Mouse (Mus musculus): ENCODE data around the gene Edem2. TPM values are rescaled to one million over a fixed set of nuclear protein-coding genes. Genes with fewer than 3 reads are reported as not detected.

The Edem2 gene
- polyA plus RNA-seq, 1 experiment from 2014 or later, result 33.7 TPM

GRCm38 (mm10) chr2:155696851-155697250 lies 32.4 kb downstream of the Edem2 start:
- 76% methylated on average over 7 of the region's 7 CpGs for WGBS
- no peak for ATAC-seq (ENCODE audit: insufficient number of reproducible peaks, low FRiP score, low TSS enrichment, low read depth)

GRCm38 (mm10) chr2:155696091-155696558 lies 33.1 kb downstream of the Edem2 start:
- no peaks in the 10 kb centered on the region for H3K36me3 ChIP-seq
- 20% methylated on average over 7 of the region's 7 CpGs for WGBS
- H3K9me3 ChIP-seq, result no peaks in the 10 kb centered on the region
- no peak overlapping the region for H3K4me3 ChIP-seq
- no peak overlapping the region for H3K27ac ChIP-seq
- H3K9ac ChIP-seq, result no peak overlapping the region
- H3K27me3 ChIP-seq, result no peaks in the 10 kb centered on the region
- H3K4me2 ChIP-seq, result no peak overlapping the region
- peaks cover 3% of the 10 kb centered on the region; the same call in 1 of the 2 replicates for H3K4me1 ChIP-seq
- ATAC-seq (ENCODE audit: insufficient number of reproducible peaks, low FRiP score, low TSS enrichment, low read depth), result no peak

More at GRCm38 (mm10) chr2:155696851-155697250, 32.4 kb downstream of the Edem2 start:
- Histone ChIP-seq H3K4me1 (no peaks in the 10 kb centered on the region), H3K9ac (no peak overlapping the region), H3K36me3 (peaks cover 4% of the 10 kb centered on the region; the same call in 1 of the 2 replicates), H3K4me3 (no peak overlapping the region), H3K4me2 (no peak overlapping the region), H3K27ac (no peak overlapping the region), H3K9me3 (no peaks in the 10 kb centered on the region), H3K27me3 (no peaks in the 10 kb centered on the region)

GRCm38 (mm10) chr2:155695316-155695715 lies 34.0 kb downstream of the Edem2 start:
- 62% methylated on average over 3 of the region's 3 CpGs for WGBS
- H3K27ac ChIP-seq, result no peak overlapping the region
- H3K36me3 ChIP-seq, result no peaks in the 10 kb centered on the region
- H3K4me2 ChIP-seq, result no peak overlapping the region
- peaks cover 11% of the 10 kb centered on the region for H3K4me1 ChIP-seq
- no peaks in the 10 kb centered on the region for H3K9me3 ChIP-seq
- no peak overlapping the region for H3K9ac ChIP-seq
- no peak overlapping the region for H3K4me3 ChIP-seq
- H3K27me3 ChIP-seq, result no peaks in the 10 kb centered on the region
- no peak for ATAC-seq (ENCODE audit: insufficient number of reproducible peaks, low FRiP score, low TSS enrichment, low read depth)

GRCm38 (mm10) chr2:155694564-155694963 lies 34.7 kb downstream of the Edem2 start:
- H3K36me3 ChIP-seq, result no peaks in the 10 kb centered on the region

GRCm38 (mm10) chr2:155693136-155693535 lies 36.1 kb downstream of the Edem2 start:
- H3K9ac ChIP-seq, result no peak overlapping the region
- H3K9me3 ChIP-seq, result no peaks in the 10 kb centered on the region
- no peak overlapping the region for H3K27ac ChIP-seq
- H3K4me1 ChIP-seq, result peaks cover 18% of the 10 kb centered on the region
- 73% methylated on average over 4 of the region's 4 CpGs for WGBS
- H3K4me3 ChIP-seq, result no peak overlapping the region
- no peak overlapping the region for H3K4me2 ChIP-seq
- ATAC-seq (ENCODE audit: insufficient number of reproducible peaks, low FRiP score, low TSS enrichment, low read depth), result no peak
- no peaks in the 10 kb centered on the region for H3K36me3 ChIP-seq
- no peaks in the 10 kb centered on the region for H3K27me3 ChIP-seq

More at GRCm38 (mm10) chr2:155694564-155694963, 34.7 kb downstream of the Edem2 start:
- ATAC-seq (ENCODE audit: insufficient number of reproducible peaks, low FRiP score, low TSS enrichment, low read depth), result no peak
- Histone ChIP-seq H3K9me3 (no peaks in the 10 kb centered on the region), H3K4me3 (no peak overlapping the region), H3K4me1 (peaks cover 13% of the 10 kb centered on the region), H3K4me2 (no peak overlapping the region), H3K9ac (no peak overlapping the region), H3K27ac (no peak overlapping the region), H3K27me3 (no peaks in the 10 kb centered on the region)
- WGBS, result 75% methylated on average over 2 of the region's 2 CpGs

- no peaks in the 10 kb centered on the region for H3K36me3 ChIP-seq
- H3K4me3 ChIP-seq, result peak within 1 kb of the TSS; percentile 98
- under 1% methylated on average over 66 of the region's 72 CpGs for WGBS
- H3K27me3 ChIP-seq, result no peaks in the 10 kb centered on the region
- peak; percentile 97 for ATAC-seq (ENCODE audit: insufficient number of reproducible peaks, low FRiP score, low TSS enrichment, low read depth)
- no peaks in the 10 kb centered on the region for H3K9me3 ChIP-seq
- H3K4me1 ChIP-seq, result peaks cover 18% of the 10 kb centered on the region
- peak within 1 kb of the TSS; percentile 96 for H3K9ac ChIP-seq
- H3K27ac ChIP-seq, result peak within 1 kb of the TSS; percentile 93
- H3K4me2 ChIP-seq, result peak within 1 kb of the TSS; percentile 64
Measured at GRCm38 (mm10) chr2:155691723-155692493, 37.4 kb downstream of the Edem2 start, which contains the start of gene Trpc4ap. TSS of gene Trpc4ap (minus strand) at chr2:155692384.

GRCm38 (mm10) chr2:155691336-155691722 lies 37.9 kb downstream of the Edem2 start:
- Histone ChIP-seq H3K4me3 (peak overlapping the region; percentile 98), H3K27ac (peak overlapping the region; percentile 93), H3K9me3 (no peaks in the 10 kb centered on the region), H3K36me3 (peaks cover under 1% of the 10 kb centered on the region; the same call in 1 of the 2 replicates), H3K4me2 (peak overlapping the region; percentile 64), H3K4me1 (peaks cover 18% of the 10 kb centered on the region), H3K9ac (peak overlapping the region; percentile 96), H3K27me3 (no peaks in the 10 kb centered on the region)
- ATAC-seq (ENCODE audit: insufficient number of reproducible peaks, low FRiP score, low TSS enrichment, low read depth), result no peak
- WGBS, result 2% methylated on average over 8 of the region's 8 CpGs

- no peak overlapping the region for H3K4me3 ChIP-seq
- WGBS, result 60% methylated on average over 4 of the region's 4 CpGs
- H3K4me2 ChIP-seq, result no peak overlapping the region
- ATAC-seq (ENCODE audit: insufficient number of reproducible peaks, low FRiP score, low TSS enrichment, low read depth), result no peak
- no peak overlapping the region for H3K9ac ChIP-seq
- no peaks in the 10 kb centered on the region for H3K27me3 ChIP-seq
- no peaks in the 10 kb centered on the region for H3K9me3 ChIP-seq
- no peak overlapping the region for H3K27ac ChIP-seq
- H3K4me1 ChIP-seq, result peaks cover 20% of the 10 kb centered on the region
- H3K36me3 ChIP-seq, result peaks cover 11% of the 10 kb centered on the region; the same call in 1 of the 2 replicates
Measured at GRCm38 (mm10) chr2:155689211-155689610, 40.1 kb downstream of the Edem2 start.

GRCm38 (mm10) chr2:155687746-155688145 lies 41.5 kb downstream of the Edem2 start:
- no peak overlapping the region for H3K9ac ChIP-seq
- peaks cover 11% of the 10 kb centered on the region; the same call in 1 of the 2 replicates for H3K36me3 ChIP-seq
- H3K9me3 ChIP-seq, result no peaks in the 10 kb centered on the region
- no peaks in the 10 kb centered on the region for H3K27me3 ChIP-seq
- ATAC-seq (ENCODE audit: insufficient number of reproducible peaks, low FRiP score, low TSS enrichment, low read depth), result no peak
- no peak overlapping the region for H3K4me2 ChIP-seq
- no peak overlapping the region for H3K27ac ChIP-seq
- H3K4me3 ChIP-seq, result no peak overlapping the region
- WGBS, result 95% methylated on average over 11 of the region's 11 CpGs
- peaks cover 23% of the 10 kb centered on the region for H3K4me1 ChIP-seq

- Histone ChIP-seq H3K4me1 (peaks cover 23% of the 10 kb centered on the region), H3K4me3 (no peak overlapping the region), H3K9me3 (no peaks in the 10 kb centered on the region), H3K9ac (no peak overlapping the region), H3K27ac (no peak overlapping the region), H3K4me2 (no peak overlapping the region), H3K36me3 (peaks cover 11% of the 10 kb centered on the region; the same call in 1 of the 2 replicates), H3K27me3 (no peaks in the 10 kb centered on the region)
- 83% methylated on average over 5 of the region's 5 CpGs for WGBS
- ATAC-seq (ENCODE audit: insufficient number of reproducible peaks, low FRiP score, low TSS enrichment, low read depth), result no peak
Measured at GRCm38 (mm10) chr2:155686572-155686971, 42.7 kb downstream of the Edem2 start.

- no peak overlapping the region for H3K4me3 ChIP-seq
- 0 out of 2 replicates have a peak, but pooled peaks cover 5% of the 10 kb centered on the region for H3K4me1 ChIP-seq
- no peak overlapping the region for H3K27ac ChIP-seq
- no peak overlapping the region for H3K4me2 ChIP-seq
- H3K27me3 ChIP-seq, result no peaks in the 10 kb centered on the region
- no peak overlapping the region for H3K9ac ChIP-seq
- H3K36me3 ChIP-seq, result peaks cover 11% of the 10 kb centered on the region; the same call in 1 of the 2 replicates
- 93% methylated on average over 5 of the region's 5 CpGs for WGBS
- H3K9me3 ChIP-seq, result no peaks in the 10 kb centered on the region
- ATAC-seq (ENCODE audit: insufficient number of reproducible peaks, low FRiP score, low TSS enrichment, low read depth), result no peak
Measured at GRCm38 (mm10) chr2:155683821-155684220, 45.5 kb downstream of the Edem2 start.

- H3K27ac ChIP-seq, result no peak overlapping the region
Measured at GRCm38 (mm10) chr2:155683137-155683536, 46.1 kb downstream of the Edem2 start.

More at GRCm38 (mm10) chr2:155683137-155683536, 46.1 kb downstream of the Edem2 start:
- Histone ChIP-seq H3K9ac (no peak overlapping the region), H3K4me1 (0 out of 2 replicates have a peak, but pooled peaks cover 5% of the 10 kb centered on the region), H3K9me3 (no peaks in the 10 kb centered on the region), H3K4me3 (no peak overlapping the region), H3K36me3 (peaks cover 11% of the 10 kb centered on the region; the same call in 1 of the 2 replicates), H3K27me3 (no peaks in the 10 kb centered on the region), H3K4me2 (no peak overlapping the region)
- 52% methylated on average over 3 of the region's 3 CpGs for WGBS
- ATAC-seq (ENCODE audit: insufficient number of reproducible peaks, low FRiP score, low TSS enrichment, low read depth), result no peak
